Mouse (Mus musculus) heart, embryonic 10.5 days (tissue): ENCODE measurements around the gene Asic3. TPM values are rescaled to one million over a fixed set of nuclear protein-coding genes. Genes with fewer than 3 reads are reported as not detected.

ENCODE experiments used
- DNase-seq: peaks from one replicate; pipeline ENCODE4 v3.0.0-alpha.2; 2017; ENCODE audit warnings: low spot score
- H3K27ac ChIP-seq: fragments of 300-500 bp; sonication (generic); 2 replicates; pipeline ENCODE4 v1.5.1; 2016; ENCODE audit warnings: mild to moderate bottlenecking
- H3K27me3 ChIP-seq: fragments of 300-500 bp; sonication (generic); 2 replicates; pipeline ENCODE4 v1.6.1; 2016; ENCODE audit warnings: mild to moderate bottlenecking; ENCODE audit not compliant: poor library complexity, insufficient read depth, severe bottlenecking
- H3K36me3 ChIP-seq: fragments of 300-500 bp; sonication (generic); 2 replicates; pipeline ENCODE4 v1.6.1; 2016; ENCODE audit warnings: mild to moderate bottlenecking, moderate library complexity
- H3K4me1 ChIP-seq: fragments of 300-500 bp; sonication (generic); 2 replicates; pipeline ENCODE4 v1.6.1; 2016; ENCODE audit warnings: mild to moderate bottlenecking
- H3K4me3 ChIP-seq: fragments of 300-500 bp; sonication (generic); 2 replicates; pipeline ENCODE4 v1.5.1; 2016; ENCODE audit warnings: mild to moderate bottlenecking, moderate library complexity
- H3K9me3 ChIP-seq: fragments of 300-500 bp; sonication (generic); 2 replicates; pipeline ENCODE4 v1.6.1; 2016; ENCODE audit warnings: mild to moderate bottlenecking, moderate library complexity
- WGBS: fragments of 180-500 bp; shearing (Covaris S2); methylation state at CpG from one replicate; pipeline ENCODE4 v1.1.7; 2016; 5-methylcytosine and 5-hydroxymethylcytosine counted together
- polyA plus RNA-seq: library from polyadenylated mRNA; unstranded; fragments of >200 nt; fragmentation: Nextera tagmentation; extraction: Ambion mirVana; gene quantifications from 2 replicates; pipeline ENCODE4 v1.2.1, GENCODE M21; 2016

Asic3 gene
- polyA plus RNA-seq, 1 experiment from 2014 or later, result 0.11 TPM

GRCm38 (mm10) chr5:24409466-24409865 is 3.7 kb upstream of the Asic3 start:
- Histone ChIP-seq H3K4me1 (peaks cover 20% of the 10 kb centered on the region), H3K4me3 (no peak overlapping the region), H3K27me3 (peaks cover 16% of the 10 kb centered on the region), H3K36me3 (peaks cover 50% of the 10 kb centered on the region), H3K27ac (no peak overlapping the region), H3K9me3 (no peaks in the 10 kb centered on the region)
- no peak for DNase-seq
- WGBS, result 72% methylated on average over 2 of the region's 2 CpGs

- Histone ChIP-seq H3K9me3 (no peaks in the 10 kb centered on the region), H3K4me1 (peaks cover 23% of the 10 kb centered on the region), H3K27ac (no peak overlapping the region), H3K36me3 (peaks cover 25% of the 10 kb centered on the region), H3K27me3 (peaks cover 26% of the 10 kb centered on the region), H3K4me3 (no peak overlapping the region)
- no peak for DNase-seq
- WGBS, result 80% methylated on average over 2 of the region's 2 CpGs
These were observed 1.1 kb upstream of the Asic3 start for GRCm38 (mm10) chr5:24412063-24412462.

- Histone ChIP-seq H3K4me1 (peaks cover 23% of the 10 kb centered on the region), H3K4me3 (no peak overlapping the region), H3K36me3 (peaks cover 12% of the 10 kb centered on the region), H3K27me3 (peaks cover 34% of the 10 kb centered on the region), H3K9me3 (no peaks in the 10 kb centered on the region), H3K27ac (no peak overlapping the region)
- DNase-seq, result no peak
- 81% methylated on average over 13 of the region's 13 CpGs for WGBS
These were observed 746 bp downstream of the Asic3 start for GRCm38 (mm10) chr5:24413938-24414337.

GRCm38 (mm10) chr5:24416222-24416736 is 3.1 kb downstream of the Asic3 start:
- H3K27ac ChIP-seq, result no peak overlapping the region
- peaks cover 28% of the 10 kb centered on the region for H3K36me3 ChIP-seq

GRCm38 (mm10) chr5:24417587-24417986 is 4.4 kb downstream of the Asic3 start:
- peaks cover 32% of the 10 kb centered on the region for H3K36me3 ChIP-seq
- no peak for DNase-seq
- H3K4me3 ChIP-seq, result no peak overlapping the region
- no peaks in the 10 kb centered on the region for H3K9me3 ChIP-seq
- peaks cover 34% of the 10 kb centered on the region for H3K27me3 ChIP-seq
- WGBS, result 84% methylated on average over 10 of the region's 10 CpGs
- H3K27ac ChIP-seq, result no peak overlapping the region
- H3K4me1 ChIP-seq, result peaks cover 25% of the 10 kb centered on the region

More at GRCm38 (mm10) chr5:24416222-24416736, 3.1 kb downstream of the Asic3 start:
- Histone ChIP-seq H3K4me3 (peak overlapping the region; percentile 34; the same call in 1 of the 2 replicates), H3K4me1 (peaks cover 23% of the 10 kb centered on the region), H3K9me3 (no peaks in the 10 kb centered on the region), H3K27me3 (peaks cover 34% of the 10 kb centered on the region)
- peak; percentile 85 for DNase-seq
- 3% methylated on average over 21 of the region's 21 CpGs for WGBS

GRCm38 (mm10) chr5:24420381-24420780 is 7.2 kb downstream of the Asic3 start:
- no peak overlapping the region for H3K4me3 ChIP-seq
- H3K27ac ChIP-seq, result no peak overlapping the region
- H3K36me3 ChIP-seq, result peaks cover 32% of the 10 kb centered on the region
- peaks cover 14% of the 10 kb centered on the region; the same call in 1 of the 2 replicates for H3K27me3 ChIP-seq
- H3K4me1 ChIP-seq, result peaks cover 34% of the 10 kb centered on the region
- H3K9me3 ChIP-seq, result no peaks in the 10 kb centered on the region
- WGBS, result 85% methylated on average over 9 of the region's 9 CpGs
- no peak for DNase-seq

- Histone ChIP-seq H3K27ac (peak within 1 kb of the TSS; percentile 94), H3K4me1 (peaks cover 50% of the 10 kb centered on the region), H3K4me3 (peak within 1 kb of the TSS; percentile 78), H3K9me3 (no peaks in the 10 kb centered on the region), H3K27me3 (no peaks in the 10 kb centered on the region), H3K36me3 (peaks cover 34% of the 10 kb centered on the region)
- under 1% methylated on average over 46 of the region's 46 CpGs for WGBS
- DNase-seq, result peak; percentile 100
These were observed 10.2 kb downstream of the Asic3 start, which contains the start of the genes Cdk5 and Slc4a2 for GRCm38 (mm10) chr5:24423129-24424003. TSS of gene Cdk5 (minus strand) at chr5:24423530. TSS of gene Slc4a2 (plus strand) at chr5:24423837.

GRCm38 (mm10) chr5:24424004-24424781 is 11.0 kb downstream of the Asic3 start:
- WGBS, result 13% methylated on average over 21 of the region's 21 CpGs
- Histone ChIP-seq H3K4me3 (peak overlapping the region; percentile 78), H3K36me3 (peaks cover 27% of the 10 kb centered on the region), H3K4me1 (peaks cover 55% of the 10 kb centered on the region), H3K27me3 (no peaks in the 10 kb centered on the region), H3K27ac (peak overlapping the region; percentile 94), H3K9me3 (no peaks in the 10 kb centered on the region)
- no peak for DNase-seq

- Histone ChIP-seq H3K4me3 (peak overlapping the region; percentile 78), H3K27me3 (no peaks in the 10 kb centered on the region), H3K9me3 (no peaks in the 10 kb centered on the region), H3K4me1 (peaks cover 55% of the 10 kb centered on the region), H3K36me3 (peaks cover 27% of the 10 kb centered on the region), H3K27ac (peak overlapping the region; percentile 94)
- 1% methylated on average over 60 of the region's 60 CpGs for WGBS
- peak; percentile 87 for DNase-seq
These were observed 11.7 kb downstream of the Asic3 start for GRCm38 (mm10) chr5:24424861-24425411.

GRCm38 (mm10) chr5:24425421-24426036 is 12.3 kb downstream of the Asic3 start:
- peaks cover 27% of the 10 kb centered on the region for H3K36me3 ChIP-seq
- peaks cover 55% of the 10 kb centered on the region for H3K4me1 ChIP-seq
- no peaks in the 10 kb centered on the region for H3K27me3 ChIP-seq
- H3K27ac ChIP-seq, result peak overlapping the region; percentile 94
- DNase-seq, result peak; percentile 84
- under 1% methylated on average over 28 of the region's 30 CpGs for WGBS
- peak overlapping the region; percentile 78 for H3K4me3 ChIP-seq
- H3K9me3 ChIP-seq, result no peaks in the 10 kb centered on the region

- WGBS, result under 1% methylated on average over 10 of the region's 10 CpGs
- peak overlapping the region; percentile 94 for H3K27ac ChIP-seq
- H3K36me3 ChIP-seq, result peaks cover 27% of the 10 kb centered on the region
- no peak for DNase-seq
- H3K9me3 ChIP-seq, result no peaks in the 10 kb centered on the region
- H3K27me3 ChIP-seq, result no peaks in the 10 kb centered on the region
- peak overlapping the region; percentile 78 for H3K4me3 ChIP-seq
- H3K4me1 ChIP-seq, result peaks cover 55% of the 10 kb centered on the region
These were observed 12.8 kb downstream of the Asic3 start for GRCm38 (mm10) chr5:24426037-24426432.
